Mouse (Mus musculus) frontal cortex, adult 2 months (tissue): ENCODE results near the gene P3h4. TPM values are rescaled to one million over a fixed set of nuclear protein-coding genes. Genes with fewer than 3 reads are reported as not detected.
A peak's percentile ranks its signal among the peaks of the same experiment; 100 is the strongest.

ENCODE experiments used
- DNase-seq, 2 experiments: peaks; one replicate each; pipeline ENCODE4 v3.0.0; 2022; ENCODE audit warnings: low spot score in 1 of 2; ENCODE audit errors: extremely low spot score in 1 of 2
- polyA plus RNA-seq: library from polyadenylated mRNA; depleted of rRNA; stranded (reverse); fragments of >200 nt; gene quantifications from 2 replicates; pipeline ENCODE4 v1.2.3, GENCODE M21; 2012; rRNA removed

P3h4 gene
- polyA plus RNA-seq, result 13.6 and 15.8 TPM in 2 replicates

- peak in 1 of 2 experiments; percentile 74 for DNase-seq
Observed at GRCm38 (mm10) chr11:100414021-100414913, at the start of gene P3h4. Gene P3h4 (minus strand): TSS chr11:100414836.

- DNase-seq, result peak in 1 of 2 experiments; percentile 55
Observed at GRCm38 (mm10) chr11:100462699-100463098, 48.1 kb upstream of the P3h4 start.

GRCm38 (mm10) chr11:100457711-100458110 is 43.1 kb upstream of the P3h4 start:
- DNase-seq, result no peak

GRCm38 (mm10) chr11:100457247-100457646 is 42.6 kb upstream of the P3h4 start:
- DNase-seq, result no peak

- no peak for DNase-seq
Observed at GRCm38 (mm10) chr11:100442625-100443024, 28.0 kb upstream of the P3h4 start.

- DNase-seq, result no peak
Observed at GRCm38 (mm10) chr11:100441797-100442196, 27.2 kb upstream of the P3h4 start, which contains the start of the genes Nt5c3b and Klhl10. Gene Nt5c3b (minus strand): TSS chr11:100441808. Gene Klhl10 (plus strand): TSS chr11:100441917.

GRCm38 (mm10) chr11:100440691-100441522 is 26.3 kb upstream of the P3h4 start:
- peak; percentile 46 to 86 for DNase-seq

GRCm38 (mm10) chr11:100437901-100438300 is 23.3 kb upstream of the P3h4 start:
- no peak for DNase-seq

- DNase-seq, result no peak
Observed at GRCm38 (mm10) chr11:100435678-100436246, 21.1 kb upstream of the P3h4 start.

- no peak for DNase-seq
Observed at GRCm38 (mm10) chr11:100432002-100432401, 17.4 kb upstream of the P3h4 start.

GRCm38 (mm10) chr11:100430052-100430451 is 15.4 kb upstream of the P3h4 start:
- no peak for DNase-seq

GRCm38 (mm10) chr11:100428612-100429199 is 14.1 kb upstream of the P3h4 start:
- no peak for DNase-seq

GRCm38 (mm10) chr11:100426820-100427219 is 12.2 kb upstream of the P3h4 start:
- no peak for DNase-seq

- DNase-seq, result peak in 1 of 2 experiments; percentile 83
Observed at GRCm38 (mm10) chr11:100425851-100426250, 11.2 kb upstream of the P3h4 start.

GRCm38 (mm10) chr11:100423836-100424235 is 9.2 kb upstream of the P3h4 start:
- no peak for DNase-seq

- no peak for DNase-seq
Observed at GRCm38 (mm10) chr11:100421537-100421936, 6.9 kb upstream of the P3h4 start.

- DNase-seq, result no peak
Observed at GRCm38 (mm10) chr11:100414914-100415822, 532 bp upstream of the P3h4 start, which contains the start of gene Fkbp10. Gene Fkbp10 (plus strand): TSS chr11:100415697.

GRCm38 (mm10) chr11:100413541-100413940 is 1.1 kb downstream of the P3h4 start:
- no peak for DNase-seq

GRCm38 (mm10) chr11:100411736-100412135 is 2.9 kb downstream of the P3h4 start:
- DNase-seq, result no peak
